Mouse (Mus musculus) embryonic facial prominence, embryonic 12.5 days (tissue): ENCODE results near the gene Tor3a. TPM values are rescaled to one million over a fixed set of nuclear protein-coding genes. Genes with fewer than 3 reads are reported as not detected.
"Not testable (repeated sequence)": the region's sequence is repeated elsewhere in the genome, so short reads cannot be mapped to it uniquely, and the experiment has no call there.

Experiments used
- ATAC-seq: fragments of 200-750 bp; cut with Nextera tagmentation; 2 replicates; pipeline ENCODE4 v1.8.0; 2017; ENCODE audit not compliant: insufficient number of reproducible peaks, insufficient read depth, low FRiP score, low TSS enrichment
- H3K27ac ChIP-seq: fragments of 300-500 bp; sonication (generic); 2 replicates; pipeline ENCODE4 v1.5.1; 2016; ENCODE audit warnings: mild to moderate bottlenecking
- H3K27me3 ChIP-seq: fragments of 300-500 bp; sonication (generic); 2 replicates; pipeline ENCODE4 v1.6.1; 2016; ENCODE audit warnings: mild to moderate bottlenecking, moderate library complexity
- H3K36me3 ChIP-seq: fragments of 300-500 bp; sonication (generic); 2 replicates; pipeline ENCODE4 v1.6.1; 2016; ENCODE audit warnings: mild to moderate bottlenecking
- H3K4me1 ChIP-seq: fragments of 300-500 bp; sonication (generic); 2 replicates; pipeline ENCODE4 v1.6.1; 2016
- H3K4me2 ChIP-seq: fragments of 300-500 bp; sonication (generic); replicated peaks from 2 replicates; pipeline ENCODE4 v1.6.1; 2016; ENCODE audit warnings: mild to moderate bottlenecking, moderate library complexity
- H3K4me3 ChIP-seq: fragments of 300-500 bp; sonication (generic); 2 replicates; pipeline ENCODE4 v1.5.1; 2016; ENCODE audit warnings: mild to moderate bottlenecking
- H3K9ac ChIP-seq: fragments of 300-500 bp; sonication (generic); 2 replicates; pipeline ENCODE4 v1.6.1; 2016; ENCODE audit warnings: mild to moderate bottlenecking, moderate library complexity
- H3K9me3 ChIP-seq: fragments of 300-500 bp; sonication (generic); 2 replicates; pipeline ENCODE4 v1.6.1; 2016; ENCODE audit warnings: mild to moderate bottlenecking, moderate library complexity
- WGBS: fragments of 180-500 bp; shearing (Covaris S2); methylation state at CpG from one replicate; pipeline ENCODE4 v1.1.7; 2016; 5-methylcytosine and 5-hydroxymethylcytosine counted together
- polyA plus RNA-seq: library from polyadenylated mRNA; unstranded; fragments of >200 nt; fragmentation: Nextera tagmentation; extraction: Ambion mirVana; gene quantifications from 2 replicates; pipeline ENCODE4 v1.2.1, GENCODE M21; 2016

The Tor3a gene
- polyA plus RNA-seq, 1 experiment from 2014 or later = 4.2 TPM

- no peak for ATAC-seq
- Histone ChIP-seq H3K4me1 (peaks cover 4% of the 10 kb centered on the region; the same call in 1 of the 2 replicates), H3K36me3 (no peaks in the 10 kb centered on the region), H3K27ac (no peak overlapping the region), H3K4me2 (no peak overlapping the region), H3K4me3 (no peak overlapping the region), H3K9ac (no peak overlapping the region), H3K9me3 (no peaks in the 10 kb centered on the region), H3K27me3 (peaks cover 3% of the 10 kb centered on the region; the same call in 1 of the 2 replicates)
- 30% methylated on average over 5 of the region's 5 CpGs for WGBS
Measured at GRCm38 (mm10) chr1:156668602-156669001, 5.6 kb downstream of the Tor3a start.

DNA sequence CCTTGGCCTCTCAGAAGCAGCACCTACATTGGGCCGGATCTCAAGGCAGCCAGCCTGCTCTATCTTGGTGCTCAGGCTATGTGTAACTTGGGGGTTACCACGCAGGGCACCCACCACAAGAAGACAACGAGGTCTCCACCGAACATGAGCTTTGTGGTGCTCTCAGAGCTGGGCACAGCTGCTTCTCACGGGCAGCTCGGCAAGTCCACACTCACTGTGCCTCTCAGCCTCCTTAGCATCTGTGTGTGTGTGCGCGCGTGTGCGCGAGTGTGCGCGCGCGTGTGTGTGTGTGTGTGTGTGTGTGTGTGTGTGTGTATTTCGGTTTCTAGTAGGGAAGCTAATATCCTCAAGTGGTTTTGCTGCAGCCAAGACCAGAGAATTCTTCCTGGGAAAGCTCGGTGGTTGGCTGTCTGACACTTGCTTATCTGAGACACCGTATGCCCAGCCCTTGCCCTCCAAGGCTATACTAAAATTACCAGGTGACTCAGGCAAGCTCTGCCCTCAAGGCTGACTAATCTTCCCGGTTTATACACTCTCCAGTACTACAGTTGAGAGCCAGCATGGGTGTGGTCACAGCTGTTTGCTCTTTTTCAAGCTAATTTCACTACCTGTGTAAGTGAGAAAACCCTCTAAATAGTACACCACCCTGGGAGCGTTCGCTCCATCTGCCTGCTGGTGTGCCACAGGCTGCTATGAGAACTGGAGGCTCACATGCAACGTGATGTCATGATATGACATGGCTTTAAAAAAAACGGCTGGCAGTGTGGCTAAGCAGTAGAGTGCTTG lies 6.8 kb downstream of the Tor3a start:
- Histone ChIP-seq H3K4me3 (no peak overlapping the region), H3K27ac (no peak overlapping the region), H3K36me3 (no peaks in the 10 kb centered on the region), H3K27me3 (no peaks in the 10 kb centered on the region), H3K4me2 (no peak overlapping the region), H3K9me3 (no peaks in the 10 kb centered on the region), H3K9ac (no peak overlapping the region), H3K4me1 (no peaks in the 10 kb centered on the region; the same call in 1 of the 2 replicates)
- no peak for ATAC-seq
- WGBS = 85% methylated on average over 23 of the region's 23 CpGs

DNA sequence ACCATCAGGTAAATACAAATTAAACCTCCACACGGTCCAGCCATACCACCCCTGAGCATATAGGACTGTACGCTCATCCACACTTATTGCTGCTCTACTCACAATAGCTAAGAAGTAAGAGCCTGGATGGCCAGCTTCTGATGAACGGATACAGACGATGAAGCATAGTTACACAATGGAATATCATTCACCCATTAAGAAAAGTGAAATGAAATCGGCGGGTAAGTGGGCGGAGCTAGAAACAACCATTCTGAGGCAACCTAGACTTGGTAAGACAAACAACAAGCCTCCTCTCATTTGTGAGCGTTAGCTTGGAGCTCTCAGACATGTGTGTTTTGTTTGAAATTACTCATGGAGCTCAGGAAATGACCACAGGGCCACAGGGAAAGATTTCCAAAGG lies 8.4 kb downstream of the Tor3a start:
- no peak overlapping the region for H3K4me3 ChIP-seq
- no peak overlapping the region for H3K27ac ChIP-seq
- no peaks in the 10 kb centered on the region; the same call in 1 of the 2 replicates for H3K4me1 ChIP-seq
- H3K9ac ChIP-seq = no peak overlapping the region
- H3K27me3 ChIP-seq = no peaks in the 10 kb centered on the region
- no peaks in the 10 kb centered on the region for H3K9me3 ChIP-seq
- 84% methylated on average over 8 of the region's 8 CpGs for WGBS
- no peaks in the 10 kb centered on the region for H3K36me3 ChIP-seq
- H3K4me2 ChIP-seq = no peak overlapping the region
- no peak for ATAC-seq

DNA sequence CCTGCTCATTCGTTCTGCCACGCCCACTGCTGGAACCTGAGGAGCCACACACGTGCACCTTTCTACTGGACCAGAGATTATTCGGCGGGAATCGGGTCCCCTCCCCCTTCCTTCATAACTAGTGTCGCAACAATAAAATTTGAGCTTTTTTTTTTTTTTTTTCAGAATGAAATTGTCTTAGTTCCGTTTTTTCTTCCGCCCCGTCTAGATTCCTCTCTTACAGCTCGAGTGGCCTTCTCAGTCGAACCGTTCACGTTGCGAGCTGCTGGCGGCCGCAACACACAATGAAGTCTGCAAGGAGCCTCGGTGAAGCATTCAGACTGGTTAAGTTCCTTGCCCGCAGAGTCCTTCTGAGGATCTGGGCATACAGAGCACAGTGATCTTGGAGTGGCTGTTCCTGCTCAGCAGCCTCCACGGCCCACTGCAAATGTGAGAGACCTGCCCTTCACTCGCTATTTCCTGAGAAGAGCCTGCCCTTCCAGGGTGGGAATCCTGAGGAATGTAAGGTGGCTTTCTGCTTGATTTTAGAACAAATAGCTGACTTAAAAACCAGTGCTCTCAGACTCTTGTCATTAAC lies 13.4 kb downstream of the Tor3a start:
- H3K9me3 ChIP-seq, H3K9ac ChIP-seq, ATAC-seq, H3K4me3 ChIP-seq, H3K4me1 ChIP-seq, H3K4me2 ChIP-seq, H3K36me3 ChIP-seq, H3K27me3 ChIP-seq: not testable (repeated sequence)
- WGBS = 66% methylated on average over 21 of the region's 21 CpGs
- 0 out of 2 replicates have a peak overlapping the region, but pooled peaks have one; percentile 36 for H3K27ac ChIP-seq

GRCm38 (mm10) chr1:156659906-156660659 lies 14.1 kb downstream of the Tor3a start:
- Histone ChIP-seq H3K27ac (peak overlapping the region; percentile 36; the same call in 1 of the 2 replicates), H3K4me1 (0 out of 2 replicates have a peak, but pooled peaks cover 4% of the 10 kb centered on the region), H3K9ac (no peak overlapping the region), H3K4me3 (no peak overlapping the region), H3K36me3 (no peaks in the 10 kb centered on the region), H3K27me3 (no peaks in the 10 kb centered on the region), H3K9me3 (no peaks in the 10 kb centered on the region), H3K4me2 (no peak overlapping the region)
- 74% methylated on average over 13 of the region's 13 CpGs for WGBS
- peak; percentile 35; the same call in 1 of the 2 replicates for ATAC-seq

DNA sequence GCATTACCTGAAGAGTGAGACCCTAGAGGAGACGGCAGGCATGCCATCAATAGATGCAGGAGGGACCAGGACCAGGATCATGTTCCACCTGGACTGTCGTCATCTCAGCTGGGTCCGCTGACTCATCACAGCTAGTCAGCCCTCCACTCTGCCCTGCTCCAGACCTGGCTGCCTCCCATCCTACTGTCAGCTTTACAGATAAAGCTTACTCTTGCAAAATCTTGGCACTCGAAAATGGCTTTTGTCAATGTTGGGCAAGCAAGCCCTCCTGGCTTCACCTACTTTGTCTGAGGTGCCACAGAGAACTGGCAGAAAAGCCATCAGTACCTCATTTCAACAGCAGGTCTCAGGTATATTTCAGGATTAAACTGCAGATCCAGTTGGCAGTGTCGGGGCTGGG lies 15.5 kb downstream of the Tor3a start:
- ATAC-seq = no peak
- WGBS = 73% methylated on average over 5 of the region's 5 CpGs

GRCm38 (mm10) chr1:156657523-156657922 lies 16.6 kb downstream of the Tor3a start:
- Histone ChIP-seq H3K9ac (no peak overlapping the region), H3K4me1 (0 out of 2 replicates have a peak, but pooled peaks cover 8% of the 10 kb centered on the region), H3K9me3 (no peaks in the 10 kb centered on the region), H3K27me3 (no peaks in the 10 kb centered on the region), H3K4me2 (no peak overlapping the region), H3K27ac (no peak overlapping the region), H3K36me3 (no peaks in the 10 kb centered on the region), H3K4me3 (no peak overlapping the region)
- 83% methylated on average over 4 of the region's 4 CpGs for WGBS
- no peak for ATAC-seq

More for the DNA sequence above, 15.5 kb downstream of the Tor3a start:
- Histone ChIP-seq H3K4me3 (no peak overlapping the region), H3K27me3 (no peaks in the 10 kb centered on the region), H3K4me1 (0 out of 2 replicates have a peak, but pooled peaks cover 8% of the 10 kb centered on the region), H3K9me3 (no peaks in the 10 kb centered on the region), H3K36me3 (no peaks in the 10 kb centered on the region), H3K27ac (no peak overlapping the region), H3K9ac (no peak overlapping the region), H3K4me2 (no peak overlapping the region)

DNA sequence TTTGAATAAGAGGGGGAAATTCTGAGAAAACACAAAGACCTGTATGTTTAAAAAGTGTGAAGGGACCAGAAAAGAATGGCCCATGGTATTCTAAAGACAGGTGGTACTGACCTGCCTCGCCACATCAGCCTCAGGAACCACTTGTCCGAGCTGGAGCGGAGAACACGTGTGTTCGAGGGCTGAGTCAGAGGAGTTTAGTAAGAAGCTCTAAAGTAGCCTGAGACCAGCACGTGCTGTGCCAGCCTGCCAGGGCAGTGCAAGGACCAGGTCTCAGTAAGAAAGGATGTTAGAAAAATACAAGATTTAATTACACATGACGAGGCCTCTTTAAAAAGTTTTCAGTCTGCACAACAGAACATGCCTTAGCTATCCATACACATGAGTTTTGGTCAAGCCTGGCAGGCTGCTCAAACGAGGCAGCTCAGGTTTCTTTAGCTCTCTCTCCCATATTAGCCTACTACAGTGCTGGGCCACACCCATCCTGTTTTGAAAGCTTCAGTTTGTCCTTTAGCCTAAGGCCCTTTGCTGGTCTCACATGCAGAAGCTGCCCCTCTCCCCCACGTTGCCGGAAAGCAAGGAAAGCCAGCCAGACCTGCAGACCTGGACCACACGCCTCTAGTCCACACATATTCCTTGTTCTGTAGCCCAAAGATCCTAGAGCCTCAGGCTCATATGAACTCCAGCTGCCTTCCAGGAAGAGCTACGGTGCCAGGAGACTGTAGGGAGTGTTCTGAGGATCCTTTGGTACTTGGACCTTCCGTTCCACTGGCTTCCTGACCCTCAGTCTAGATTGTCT lies 19.2 kb downstream of the Tor3a start:
- no peaks in the 10 kb centered on the region for H3K9me3 ChIP-seq
- H3K4me3 ChIP-seq = no peak overlapping the region
- H3K9ac ChIP-seq = no peak overlapping the region
- H3K27me3 ChIP-seq = no peaks in the 10 kb centered on the region
- peak overlapping the region; percentile 50; the same call in 1 of the 2 replicates for H3K27ac ChIP-seq
- 47% methylated on average over 13 of the region's 13 CpGs for WGBS
- H3K4me1 ChIP-seq = 0 out of 2 replicates have a peak, but pooled peaks cover 8% of the 10 kb centered on the region
- no peak for ATAC-seq
- no peak overlapping the region for H3K4me2 ChIP-seq
- no peaks in the 10 kb centered on the region for H3K36me3 ChIP-seq

GRCm38 (mm10) chr1:156652189-156652822 lies 21.9 kb downstream of the Tor3a start:
- Histone ChIP-seq H3K36me3 (0 out of 2 replicates have a peak, but pooled peaks cover 7% of the 10 kb centered on the region), H3K9ac (no peak overlapping the region), H3K4me1 (0 out of 2 replicates have a peak, but pooled peaks cover 8% of the 10 kb centered on the region), H3K4me3 (no peak overlapping the region), H3K4me2 (no peak overlapping the region), H3K27ac (no peak overlapping the region), H3K27me3 (no peaks in the 10 kb centered on the region), H3K9me3 (no peaks in the 10 kb centered on the region)
- 58% methylated on average over 6 of the region's 6 CpGs for WGBS
- no peak for ATAC-seq

- WGBS = 85% methylated on average over 9 of the region's 9 CpGs
Measured at GRCm38 (mm10) chr1:156650631-156651030, 23.5 kb downstream of the Tor3a start.

More at GRCm38 (mm10) chr1:156650631-156651030, 23.5 kb downstream of the Tor3a start:
- no peaks in the 10 kb centered on the region for H3K27me3 ChIP-seq
- ATAC-seq = no peak
- no peak overlapping the region for H3K27ac ChIP-seq
- H3K4me3 ChIP-seq = no peak overlapping the region
- no peak overlapping the region for H3K4me2 ChIP-seq
- H3K9me3 ChIP-seq = no peaks in the 10 kb centered on the region
- H3K36me3 ChIP-seq = 0 out of 2 replicates have a peak, but pooled peaks cover 11% of the 10 kb centered on the region
- H3K9ac ChIP-seq = no peak overlapping the region
- 0 out of 2 replicates have a peak, but pooled peaks cover 8% of the 10 kb centered on the region for H3K4me1 ChIP-seq
